Mouse (Mus musculus) liver, embryonic 11.5 days (tissue): Measurements from ENCODE around the gene March1. TPM values are rescaled to one million over a fixed set of nuclear protein-coding genes. Genes with fewer than 3 reads are reported as not detected.

ENCODE experiments used
- ATAC-seq: fragments of 200-750 bp; cut with Nextera tagmentation; replicated peaks from 2 replicates; pipeline ENCODE4 v1.8.0; 2017; ENCODE audit warnings: moderate number of reproducible peaks, mild to moderate bottlenecking, moderate TSS enrichment, moderate library complexity; ENCODE audit not compliant: low FRiP score
- DNase-seq: peaks from one replicate; pipeline ENCODE4 v3.0.0-alpha.2; 2017; ENCODE audit warnings: low spot score
- H3K27ac ChIP-seq: fragments of 300-500 bp; sonication (generic); 2 replicates; pipeline ENCODE4 v1.5.1; 2014; ENCODE audit warnings: mild to moderate bottlenecking, low read depth, low read length, control low read depth
- H3K27me3 ChIP-seq: fragments of 300-500 bp; sonication (generic); replicated peaks from 2 replicates; pipeline ENCODE4 v1.6.1; 2014; ENCODE audit warnings: low read length, mixed read lengths; ENCODE audit not compliant: control insufficient read depth, insufficient read depth
- H3K36me3 ChIP-seq: fragments of 300-500 bp; sonication (generic); 2 replicates; pipeline ENCODE4 v1.6.1; 2014; ENCODE audit warnings: mild to moderate bottlenecking, low read length, moderate library complexity, mixed read lengths; ENCODE audit not compliant: control insufficient read depth, insufficient read depth
- H3K4me1 ChIP-seq: fragments of 300-500 bp; sonication (generic); replicated peaks from 2 replicates; pipeline ENCODE4 v1.6.1; 2014; ENCODE audit warnings: low read length, mixed read lengths; ENCODE audit not compliant: control insufficient read depth, insufficient read depth
- H3K4me2 ChIP-seq: fragments of 300-500 bp; sonication (generic); 2 replicates; pipeline ENCODE4 v1.6.1; 2014; ENCODE audit warnings: mild to moderate bottlenecking, control low read depth, moderate library complexity
- H3K4me3 ChIP-seq: fragments of 300-500 bp; sonication (generic); 2 replicates; pipeline ENCODE4 v1.5.1; 2014; ENCODE audit warnings: low read depth, low read length, control low read depth
- H3K9ac ChIP-seq: fragments of 300-500 bp; sonication (generic); 2 replicates; pipeline ENCODE4 v1.6.1; 2014; ENCODE audit warnings: low read depth, low read length, control low read depth
- H3K9me3 ChIP-seq: fragments of 300-500 bp; sonication (generic); 2 replicates; pipeline ENCODE4 v1.6.1; 2016; ENCODE audit warnings: low read length, inconsistent platforms, mixed read lengths; ENCODE audit not compliant: control insufficient read depth
- WGBS: fragments of 180-500 bp; shearing (Covaris S2); extraction: QIAGEN DNeasy Blood & Tissue Kit; methylation state at CpG from one replicate; pipeline ENCODE4 v1.1.7; 2014; 5-methylcytosine and 5-hydroxymethylcytosine counted together
- polyA plus RNA-seq: library from polyadenylated mRNA; unstranded; fragments of >200 nt; fragmentation: Nextera tagmentation; extraction: Ambion mirVana; gene quantifications from 2 replicates; pipeline ENCODE4 v1.2.1, GENCODE M21; 2014

The March1 gene
- polyA plus RNA-seq, 1 experiment from 2014 or later = 0.62 TPM

GRCm38 (mm10) chr8:66362882-66363801 lies 745.4 kb downstream of the March1 start:
- ATAC-seq = no peak
- WGBS = 80% methylated on average over 5 of the region's 5 CpGs
- Histone ChIP-seq H3K27ac (no peak overlapping the region), H3K27me3 (no peaks in the 10 kb centered on the region), H3K4me3 (no peak overlapping the region), H3K4me2 (no peak overlapping the region), H3K36me3 (no peaks in the 10 kb centered on the region), H3K9me3 (no peaks in the 10 kb centered on the region), H3K9ac (no peak overlapping the region), H3K4me1 (no peaks in the 10 kb centered on the region)
- no peak for DNase-seq

DNA sequence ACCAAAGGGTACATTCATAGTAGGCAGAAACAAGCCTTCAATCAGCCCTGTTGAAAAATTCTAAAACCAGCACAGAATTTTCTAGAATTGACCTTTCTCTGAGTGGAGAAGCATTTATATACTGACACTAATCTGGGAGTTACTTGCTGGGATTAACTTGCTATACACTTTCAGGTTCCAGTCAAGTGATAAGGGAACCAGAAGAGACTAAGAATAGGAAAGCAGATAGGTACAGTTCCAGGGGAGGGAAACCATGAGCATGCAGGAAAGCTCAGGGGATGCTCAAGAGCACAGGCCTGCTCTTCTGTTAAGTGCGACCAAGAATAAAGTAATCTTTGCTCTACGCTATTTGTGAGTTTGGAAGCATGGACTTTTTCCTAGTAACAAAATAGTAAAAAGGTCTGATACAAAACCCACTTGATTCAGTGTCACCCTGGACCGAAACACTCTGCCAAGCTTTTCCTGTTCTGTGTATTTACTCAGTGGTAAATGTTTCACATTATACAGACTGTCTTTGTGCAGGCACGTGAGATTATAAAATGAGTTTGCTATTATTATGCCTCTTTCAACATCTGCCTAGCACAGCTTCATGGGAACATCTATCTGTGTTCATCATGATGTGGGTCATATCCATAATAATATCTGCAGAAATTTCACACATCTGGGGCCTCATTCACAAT lies 766.1 kb downstream of the March1 start:
- no peaks in the 10 kb centered on the region for H3K36me3 ChIP-seq
- DNase-seq (no peak), ATAC-seq (no peak)
- no peak overlapping the region for H3K27ac ChIP-seq
- H3K27me3 ChIP-seq = no peaks in the 10 kb centered on the region
- no peaks in the 10 kb centered on the region for H3K4me1 ChIP-seq
- no peaks in the 10 kb centered on the region for H3K9me3 ChIP-seq
- no peak overlapping the region for H3K4me3 ChIP-seq
- no peak overlapping the region for H3K9ac ChIP-seq
- H3K4me2 ChIP-seq = no peak overlapping the region
- WGBS = 80% methylated on average over 4 of the region's 4 CpGs

DNA sequence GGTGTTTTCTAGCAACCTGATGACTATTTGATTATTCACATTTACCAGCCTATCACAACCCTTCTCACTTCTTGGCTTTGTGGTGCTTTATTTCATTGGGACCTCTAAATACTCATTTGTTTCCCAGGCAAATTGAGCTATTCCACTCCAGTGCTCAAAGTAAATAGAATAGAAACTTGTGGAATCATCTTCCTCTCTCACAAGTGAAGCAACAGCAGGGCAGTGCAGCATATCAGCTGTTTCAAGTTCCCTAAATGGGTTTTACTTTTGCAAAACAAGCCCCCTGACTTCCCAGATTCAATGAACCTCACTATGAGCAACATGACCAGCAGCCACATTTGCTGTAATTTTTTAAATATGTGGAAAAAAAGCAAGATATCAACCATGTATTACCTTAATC lies 768.3 kb downstream of the March1 start:
- H3K4me2 ChIP-seq = no peak overlapping the region
- ATAC-seq (no peak), DNase-seq (no peak)
- no peaks in the 10 kb centered on the region for H3K9me3 ChIP-seq
- no peaks in the 10 kb centered on the region for H3K36me3 ChIP-seq
- H3K4me3 ChIP-seq = no peak overlapping the region
- H3K27ac ChIP-seq = no peak overlapping the region
- no peaks in the 10 kb centered on the region for H3K4me1 ChIP-seq
- H3K9ac ChIP-seq = no peak overlapping the region
- no peaks in the 10 kb centered on the region for H3K27me3 ChIP-seq

- Histone ChIP-seq H3K4me1 (no peaks in the 10 kb centered on the region), H3K27ac (no peak overlapping the region), H3K4me2 (no peak overlapping the region), H3K4me3 (no peak overlapping the region), H3K9ac (no peak overlapping the region), H3K9me3 (no peaks in the 10 kb centered on the region), H3K27me3 (no peaks in the 10 kb centered on the region), H3K36me3 (no peaks in the 10 kb centered on the region)
- DNase-seq (no peak), ATAC-seq (no peak)
- WGBS = 61% methylated on average over 2 of the region's 2 CpGs
Measured at GRCm38 (mm10) chr8:66388693-66389092, 771.0 kb downstream of the March1 start.

GRCm38 (mm10) chr8:66391554-66391953 lies 773.9 kb downstream of the March1 start:
- Histone ChIP-seq H3K4me3 (no peak overlapping the region), H3K36me3 (no peaks in the 10 kb centered on the region), H3K4me2 (no peak overlapping the region), H3K9ac (no peak overlapping the region), H3K4me1 (no peaks in the 10 kb centered on the region), H3K27me3 (no peaks in the 10 kb centered on the region), H3K27ac (no peak overlapping the region), H3K9me3 (no peaks in the 10 kb centered on the region)
- ATAC-seq (no peak), DNase-seq (no peak)
- 72% methylated on average over 5 of the region's 5 CpGs for WGBS

- Histone ChIP-seq H3K27ac (no peak overlapping the region), H3K9me3 (no peaks in the 10 kb centered on the region), H3K9ac (no peak overlapping the region), H3K36me3 (no peaks in the 10 kb centered on the region), H3K4me1 (no peaks in the 10 kb centered on the region), H3K4me2 (no peak overlapping the region), H3K4me3 (no peak overlapping the region), H3K27me3 (no peaks in the 10 kb centered on the region)
- no peak for ATAC-seq
- DNase-seq = no peak
Measured at GRCm38 (mm10) chr8:66392900-66393299, 775.2 kb downstream of the March1 start.

- H3K4me1 ChIP-seq = no peaks in the 10 kb centered on the region
- H3K4me2 ChIP-seq = no peak overlapping the region
- ATAC-seq (no peak), DNase-seq (no peak)
- no peak overlapping the region for H3K9ac ChIP-seq
- H3K27me3 ChIP-seq = no peaks in the 10 kb centered on the region
- no peak overlapping the region for H3K27ac ChIP-seq
- H3K9me3 ChIP-seq = no peaks in the 10 kb centered on the region
- no peaks in the 10 kb centered on the region for H3K36me3 ChIP-seq
- no peak overlapping the region for H3K4me3 ChIP-seq
- WGBS = 76% methylated on average over 3 of the region's 3 CpGs
Measured at GRCm38 (mm10) chr8:66394148-66394547, 776.4 kb downstream of the March1 start.

DNA sequence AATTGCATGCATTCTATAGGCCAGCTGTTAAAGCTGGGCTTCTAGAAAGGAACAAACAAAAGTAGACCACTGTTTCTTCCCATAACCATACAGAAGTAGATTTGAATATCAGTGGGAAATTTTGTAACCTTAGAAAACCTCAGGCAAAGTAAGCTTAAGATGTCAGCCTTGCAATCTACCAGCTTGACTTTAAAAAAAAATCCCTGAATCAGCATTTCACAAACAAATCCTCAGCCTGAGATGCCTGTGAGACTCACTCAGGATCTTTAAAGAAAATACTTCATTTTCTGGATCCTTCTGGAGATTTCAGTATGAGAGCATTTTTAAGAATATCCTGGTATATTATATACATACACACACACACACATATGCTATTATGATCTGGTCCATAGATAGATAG lies 780.1 kb downstream of the March1 start:
- Histone ChIP-seq H3K9ac (no peak overlapping the region), H3K4me1 (no peaks in the 10 kb centered on the region), H3K36me3 (no peaks in the 10 kb centered on the region), H3K27me3 (no peaks in the 10 kb centered on the region), H3K4me3 (no peak overlapping the region), H3K4me2 (no peak overlapping the region), H3K9me3 (no peaks in the 10 kb centered on the region), H3K27ac (no peak overlapping the region)
- DNase-seq = no peak
- ATAC-seq = no peak

DNA sequence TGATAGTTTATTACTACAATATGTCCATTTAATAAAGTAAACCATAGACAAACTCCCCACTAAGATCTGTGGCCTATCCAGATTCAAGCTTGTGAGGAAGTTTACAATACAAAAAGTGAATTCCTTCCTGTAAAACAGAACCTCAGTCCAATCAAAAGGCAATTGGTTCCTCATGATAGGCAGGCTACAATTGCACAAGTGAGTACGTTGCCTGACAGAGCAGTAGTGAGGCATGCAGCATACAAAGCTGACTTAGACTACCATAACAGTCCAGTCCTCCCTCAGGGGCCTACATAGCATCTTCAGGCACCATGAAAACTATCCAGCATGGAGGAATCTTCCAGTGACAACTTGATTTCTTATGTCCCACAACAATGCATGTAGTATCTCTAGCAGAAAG lies 782.4 kb downstream of the March1 start:
- Histone ChIP-seq H3K9ac (no peak overlapping the region), H3K4me3 (no peak overlapping the region), H3K4me2 (no peak overlapping the region), H3K36me3 (no peaks in the 10 kb centered on the region), H3K9me3 (no peaks in the 10 kb centered on the region), H3K4me1 (no peaks in the 10 kb centered on the region), H3K27me3 (no peaks in the 10 kb centered on the region), H3K27ac (no peak overlapping the region)
- DNase-seq (no peak), ATAC-seq (no peak)
- WGBS = 69% methylated on average over 1 of the region's 1 CpGs
